Mouse (Mus musculus) NIH3T3 (cell line): Measurements from ENCODE around the gene Gm7247.
"Not testable (repeated sequence)": the region's sequence is repeated elsewhere in the genome, so short reads cannot be mapped to it uniquely, and the experiment has no call there.

ENCODE experiments used
- DNase-seq: peaks from one replicate; pipeline ENCODE4 v3.0.0-alpha.2; 2012; ENCODE audit warnings: low read depth

The Gm7247 gene

DNA sequence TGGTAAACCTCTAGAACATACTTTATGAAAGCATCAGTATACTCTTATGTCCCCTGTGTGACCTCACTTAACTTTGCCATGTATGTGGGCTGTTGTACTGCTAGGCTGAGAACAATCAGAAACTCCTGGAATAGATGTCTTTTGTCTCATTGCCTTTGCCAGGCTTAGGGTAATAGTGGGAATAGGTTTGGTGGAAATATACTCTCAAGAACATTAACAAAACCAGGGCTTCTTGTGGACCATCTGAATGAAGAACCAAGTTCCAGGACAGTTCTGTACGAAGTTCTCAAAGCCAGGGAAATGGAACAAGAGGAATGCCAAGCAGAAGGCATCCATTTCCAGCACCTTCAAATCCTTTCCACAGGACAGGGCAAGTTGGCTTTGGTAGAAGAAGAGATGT lies at the start of gene Gm7247:
Gene Gm7247, plus strand, starts transcription at position 301 of the 400 bp plus-strand sequence.
- no peak for DNase-seq

DNA sequence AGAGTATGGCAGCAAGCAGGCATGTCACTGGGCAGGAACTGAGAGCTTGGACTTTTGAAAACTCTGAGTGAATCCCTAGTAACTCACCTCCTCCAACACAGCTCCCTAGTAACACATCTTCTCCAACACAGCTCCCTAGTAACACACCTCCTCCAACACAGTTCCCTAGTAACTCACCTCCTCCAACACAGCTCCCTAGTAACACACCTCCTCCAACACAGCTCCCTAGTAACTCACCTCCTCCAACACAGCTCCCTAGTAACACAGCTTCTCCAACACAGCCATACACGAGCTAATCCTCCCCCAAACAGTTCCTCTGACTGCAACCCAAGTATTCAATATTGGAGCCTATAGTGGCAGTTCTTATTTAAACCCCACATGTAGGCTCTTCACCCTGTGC lies 37.6 kb upstream of the Gm7247 start:
- no peak for DNase-seq

DNA sequence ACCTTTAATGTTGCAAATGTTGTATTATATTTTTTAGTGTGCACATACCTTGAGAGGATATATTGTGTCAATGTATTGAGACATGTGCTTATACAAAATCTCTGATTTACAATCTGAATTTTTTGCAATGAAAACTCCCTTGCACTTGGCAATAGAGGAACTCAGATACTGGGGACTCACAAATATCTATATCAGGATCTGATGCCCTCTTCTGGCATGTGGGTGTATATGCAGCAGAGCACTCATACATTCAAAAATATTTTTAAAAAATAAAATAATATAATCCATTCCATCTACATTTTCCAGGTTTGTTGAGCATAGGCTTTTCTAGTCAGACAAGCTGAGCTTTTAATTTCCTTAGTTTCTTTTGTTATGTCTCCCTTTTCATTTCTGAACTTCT lies 15.5 kb upstream of the Gm7247 start:
- peak; percentile 31 for DNase-seq

DNA sequence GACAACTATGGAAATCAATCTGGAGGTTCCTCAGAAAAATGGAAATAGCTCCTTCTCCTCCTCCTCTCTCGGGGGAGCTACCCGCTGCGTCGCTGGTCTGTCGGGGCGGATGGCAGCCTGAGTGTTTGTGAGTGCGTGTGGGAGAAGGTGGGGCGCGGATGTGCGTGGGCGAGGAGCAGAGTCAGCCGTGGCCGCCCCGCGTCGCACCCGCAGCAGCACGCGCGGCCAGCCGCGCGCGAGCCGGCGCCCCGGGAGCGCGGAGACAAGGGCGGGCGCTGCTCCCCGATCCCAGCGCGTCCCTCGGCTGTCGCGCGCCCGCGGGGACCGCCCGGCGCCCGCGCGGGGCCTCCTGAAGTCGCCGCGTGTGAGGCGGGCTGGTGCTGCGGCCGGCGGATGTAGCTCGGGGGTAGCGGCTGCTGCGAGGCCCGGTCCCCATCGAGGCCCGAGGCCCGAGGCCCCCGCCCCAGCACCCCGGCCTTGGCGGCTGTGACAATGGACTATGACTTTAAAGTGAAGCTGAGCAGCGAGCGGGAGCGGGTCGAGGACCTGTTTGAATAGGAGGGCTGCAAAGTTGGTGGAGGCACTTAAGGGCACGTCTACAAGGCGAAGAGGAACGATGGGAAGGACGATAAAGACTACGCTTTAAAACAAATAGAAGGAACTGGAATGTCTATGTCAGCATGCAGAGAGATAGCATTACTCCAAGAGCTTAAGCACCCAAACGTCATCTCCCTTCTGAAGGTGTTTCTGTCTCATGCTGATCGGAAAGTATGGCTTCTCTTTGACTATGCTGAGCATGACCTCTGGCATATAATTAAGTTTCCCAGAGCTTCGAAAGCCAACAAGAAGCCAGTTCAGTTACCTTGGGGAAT lies 3.2 kb upstream of the Gm7247 start:
- no peak for DNase-seq

DNA sequence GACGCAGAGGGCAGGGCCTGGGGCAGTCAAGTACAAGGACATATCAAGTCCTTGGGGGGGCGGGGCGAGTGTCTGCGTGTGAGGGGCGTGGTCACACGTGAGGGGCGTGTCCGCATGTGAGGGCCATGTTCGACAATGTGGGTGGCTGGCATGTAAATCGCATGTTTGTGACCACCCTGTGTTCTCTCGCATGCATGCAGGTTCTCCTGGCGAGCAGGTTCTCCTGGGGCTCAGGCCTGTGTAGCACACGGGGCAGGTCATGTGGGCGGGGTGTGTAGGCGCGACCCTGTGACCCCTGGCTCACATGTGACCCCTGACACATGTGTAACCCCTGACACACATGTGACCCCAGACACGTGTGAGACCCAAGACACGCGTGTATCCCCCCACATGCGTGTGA lies 21.2 kb downstream of the Gm7247 start:
- no peak for DNase-seq

DNA sequence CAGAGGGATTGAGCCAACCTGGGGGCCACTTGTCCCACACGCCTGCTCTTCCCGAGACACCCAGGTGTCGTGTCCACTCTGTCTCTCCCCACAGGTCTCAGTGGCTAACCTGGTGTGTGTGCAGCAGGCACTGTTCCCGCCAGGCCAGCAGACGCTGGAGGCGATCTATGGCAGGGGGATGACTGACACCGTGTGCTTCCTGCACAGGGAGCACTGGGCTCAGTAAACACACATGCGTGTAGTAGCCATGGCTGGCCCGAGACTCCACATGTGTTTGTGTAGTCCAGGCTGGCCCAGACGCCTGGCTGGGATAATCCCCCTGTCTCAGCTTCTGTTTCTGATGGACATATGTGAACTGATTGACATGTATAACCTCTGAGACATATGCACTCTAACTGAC lies 22.8 kb downstream of the Gm7247 start:
- no peak for DNase-seq

DNA sequence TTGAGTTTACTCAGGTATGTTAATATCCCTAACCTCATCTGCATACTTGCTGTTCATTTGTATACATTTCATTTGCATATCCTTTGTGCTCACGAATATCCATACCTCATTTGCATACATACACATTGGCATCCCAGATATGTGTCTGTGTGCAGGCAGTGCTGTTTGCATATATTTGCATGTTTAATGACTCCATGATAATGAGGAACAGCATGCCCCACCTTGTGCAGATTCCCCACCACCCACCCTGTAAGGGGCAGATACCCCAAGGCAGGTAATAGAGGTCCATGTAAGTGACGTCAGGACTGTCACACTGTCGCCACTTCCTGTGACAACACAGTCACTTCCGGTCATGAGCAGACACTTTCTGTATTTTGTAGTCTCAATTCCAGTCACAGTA lies 24.2 kb downstream of the Gm7247 start:
- no peak for DNase-seq

DNA sequence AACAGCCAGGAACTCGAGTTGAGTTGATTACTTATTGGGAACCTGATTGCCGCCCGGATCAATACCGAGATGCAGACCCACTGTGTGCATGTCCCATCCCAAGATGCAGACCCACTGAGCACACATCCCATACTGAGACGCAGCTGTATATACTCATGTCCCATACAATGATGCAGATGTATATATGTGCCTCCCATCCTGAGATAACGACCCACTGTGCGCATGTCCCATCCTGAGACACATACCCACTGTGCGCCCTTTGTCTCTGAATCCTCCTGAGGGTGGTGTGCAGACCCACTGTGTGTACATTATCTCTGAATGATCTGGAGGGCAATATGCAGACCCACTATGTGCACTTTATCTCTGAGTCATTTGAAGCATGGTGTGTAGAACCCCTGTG lies 26.2 kb downstream of the Gm7247 start:
- DNase-seq, result no peak

DNA sequence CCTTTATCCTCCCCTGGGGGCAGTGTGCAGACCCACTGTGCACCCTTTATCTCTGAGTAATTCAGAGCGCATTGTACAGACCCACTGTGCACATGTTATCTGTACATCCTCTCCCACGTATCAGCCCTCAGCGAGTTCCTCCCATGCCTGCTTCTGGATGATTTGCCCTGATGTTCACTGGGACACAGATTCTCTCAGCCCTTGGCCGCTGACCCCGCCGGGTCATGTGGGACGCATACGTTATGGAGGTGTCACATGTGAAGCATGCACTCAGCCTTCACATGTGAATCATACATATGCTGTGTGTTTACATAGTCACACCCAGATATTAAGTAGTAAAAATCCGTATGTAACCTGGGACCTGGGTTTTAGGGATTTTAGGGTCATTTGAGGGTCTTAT lies 26.7 kb downstream of the Gm7247 start:
- DNase-seq, result no peak

DNA sequence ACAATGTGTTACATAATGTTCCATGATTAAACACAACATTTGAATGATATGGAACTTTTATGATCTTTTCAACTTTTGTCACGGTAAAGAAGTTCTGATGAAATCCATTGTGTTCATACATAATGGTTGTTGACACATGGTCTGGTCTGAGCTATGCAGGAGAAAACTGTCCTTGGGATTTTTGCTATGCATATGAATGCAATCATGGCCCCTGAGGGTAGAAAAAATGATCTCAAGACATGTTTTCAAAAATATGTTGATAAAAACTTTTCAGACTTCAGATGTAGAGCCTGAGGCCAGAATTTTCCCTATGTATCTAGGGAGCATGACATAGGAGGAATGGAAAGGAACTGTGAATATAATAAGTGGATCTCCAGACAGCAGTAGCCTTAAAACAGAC lies 49.0 kb downstream of the Gm7247 start, which contains the start of gene Vmn2r88:
Gene Vmn2r88, plus strand, starts transcription at position 301 of the 400 bp plus-strand sequence.
- DNase-seq, result no peak

DNA sequence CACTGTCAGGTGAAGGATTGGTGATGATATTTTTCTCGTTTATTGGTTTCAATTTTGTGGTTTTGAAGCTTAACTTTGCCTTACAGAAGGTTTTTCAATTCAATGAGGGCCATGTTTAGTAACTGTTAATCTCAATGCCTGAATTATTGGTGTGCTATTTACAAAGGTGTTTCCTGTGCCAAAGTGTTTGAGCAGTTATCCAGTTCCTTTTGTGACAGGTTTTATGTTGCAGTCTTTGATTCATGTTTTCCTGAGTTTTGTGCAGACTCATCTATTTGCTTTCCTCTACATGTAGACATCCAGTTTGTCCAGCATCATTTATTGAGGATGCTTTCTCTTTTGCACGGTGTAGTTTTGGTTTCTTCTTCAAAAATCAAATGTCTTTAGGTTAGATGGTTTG lies 62.3 kb downstream of the Gm7247 start:
- no peak for DNase-seq

DNA sequence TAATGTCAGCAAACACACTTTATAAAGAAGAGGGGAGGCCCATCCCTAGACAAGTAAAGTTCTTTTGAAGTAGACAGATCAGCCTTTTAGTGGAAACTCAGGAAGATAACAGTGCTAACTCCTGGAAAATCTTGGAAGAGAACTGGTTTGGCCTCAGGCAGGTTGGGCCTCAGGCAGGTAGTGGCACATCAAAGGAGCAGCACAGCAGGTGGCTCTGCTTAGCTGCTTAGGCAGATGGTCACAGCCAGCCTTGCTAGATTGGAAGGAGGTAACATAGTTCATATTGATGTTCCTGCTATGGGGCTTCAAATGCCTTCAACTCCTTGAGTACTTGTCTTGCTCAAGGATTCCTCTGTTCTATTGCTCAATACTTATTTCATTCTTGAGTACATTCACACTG lies 68.6 kb downstream of the Gm7247 start:
- DNase-seq, result not testable (repeated sequence)

DNA sequence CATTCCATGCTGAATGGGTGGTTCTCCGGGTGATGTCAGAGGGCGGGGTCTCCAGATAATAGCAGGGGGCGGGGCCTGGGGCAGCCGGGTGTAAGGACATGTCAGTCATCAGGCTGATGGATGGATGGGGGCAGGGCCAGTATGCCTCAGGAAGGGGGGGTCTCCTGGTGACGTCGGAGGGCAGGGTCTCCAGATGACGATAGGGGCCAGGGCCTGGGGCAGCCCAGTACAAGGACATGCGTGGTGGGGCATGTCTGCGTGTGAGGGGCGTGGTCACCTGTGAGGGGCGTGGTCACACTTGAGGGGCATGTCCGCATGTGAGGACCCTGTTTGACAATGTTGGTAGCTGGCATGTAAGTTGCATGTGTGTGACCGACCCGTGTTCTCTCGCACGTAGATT lies 73.0 kb downstream of the Gm7247 start:
- DNase-seq, result no peak

DNA sequence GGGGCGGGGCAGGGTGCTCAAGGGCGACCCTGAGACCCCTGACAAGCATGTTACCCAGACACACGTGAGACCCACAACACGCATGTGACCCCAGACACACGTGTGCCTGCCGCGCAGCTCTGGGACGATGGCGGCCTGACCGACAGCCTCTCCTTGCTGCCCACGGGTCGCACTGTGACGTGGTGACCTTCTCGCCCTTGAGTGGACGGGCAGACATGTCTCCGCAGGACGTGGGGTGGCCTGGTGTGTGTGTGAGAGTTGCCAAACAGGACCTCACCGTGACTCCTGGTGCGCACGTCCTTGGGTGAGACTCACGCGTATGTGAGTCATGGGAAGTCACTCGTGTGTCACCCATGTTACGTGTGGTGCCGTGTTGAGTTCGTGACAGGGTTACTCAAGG lies 73.5 kb downstream of the Gm7247 start:
- DNase-seq, result no peak

DNA sequence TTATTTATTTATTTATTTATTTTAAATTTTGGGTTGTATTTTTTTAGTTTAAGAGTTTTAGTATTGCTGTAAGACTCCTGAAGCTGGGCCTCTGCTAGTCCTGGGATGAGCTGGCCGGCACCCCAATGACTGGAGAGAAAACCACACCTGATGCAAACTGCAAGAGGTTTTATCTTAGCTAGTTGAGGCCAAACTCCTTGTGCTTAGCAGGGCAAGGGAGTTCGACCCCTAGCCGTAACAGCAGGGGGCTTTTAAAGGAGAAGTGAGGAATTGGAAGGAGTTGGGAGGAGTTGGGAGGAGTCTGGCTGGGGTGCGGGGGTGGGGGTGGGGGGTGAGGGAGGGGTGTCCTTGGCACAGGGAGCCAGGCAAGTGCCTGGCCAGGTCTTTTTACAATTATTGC lies 77.4 kb downstream of the Gm7247 start:
- DNase-seq, result no peak

DNA sequence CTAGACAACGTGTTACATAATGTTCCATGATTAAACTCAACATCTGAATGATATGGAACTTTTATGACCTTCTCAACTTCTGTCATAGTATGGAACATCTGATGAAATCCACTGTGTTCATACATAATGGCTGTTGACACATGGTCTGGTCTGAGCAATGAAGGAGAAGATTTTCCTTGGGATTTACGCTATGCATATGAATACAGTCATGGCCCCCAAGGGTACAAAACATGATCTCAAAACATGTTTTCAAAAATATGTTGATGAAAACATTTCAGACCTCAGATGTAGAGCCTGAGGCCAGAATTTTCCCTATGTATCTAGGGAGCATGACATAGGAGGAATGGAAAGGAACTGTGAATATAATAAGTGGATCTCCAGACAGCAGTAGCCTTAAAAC lies 90.0 kb downstream of the Gm7247 start, which contains the start of gene Vmn2r89:
Gene Vmn2r89, plus strand, starts transcription at position 301 of the 400 bp plus-strand sequence.
- DNase-seq, result not testable (repeated sequence)

DNA sequence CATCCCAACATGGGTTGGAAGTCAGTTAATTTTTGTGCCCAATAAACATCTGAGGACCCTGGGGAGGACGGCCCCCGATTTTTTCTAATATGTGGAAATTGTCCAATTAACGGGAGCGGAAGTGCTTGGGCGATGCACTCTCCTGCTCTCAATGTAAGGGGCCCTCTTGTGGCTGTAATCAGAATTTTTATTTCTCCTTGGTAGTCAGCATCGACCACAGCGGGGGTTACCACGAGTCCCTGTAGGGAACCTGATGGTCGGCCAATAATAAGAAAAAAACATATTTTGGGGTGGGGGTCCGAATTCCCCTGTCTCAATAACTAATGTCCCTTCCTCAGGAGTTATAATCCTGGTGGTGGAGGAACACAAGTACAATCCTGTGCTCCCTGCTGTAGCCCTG lies 118.7 kb downstream of the Gm7247 start:
- peak; percentile 67 for DNase-seq

DNA sequence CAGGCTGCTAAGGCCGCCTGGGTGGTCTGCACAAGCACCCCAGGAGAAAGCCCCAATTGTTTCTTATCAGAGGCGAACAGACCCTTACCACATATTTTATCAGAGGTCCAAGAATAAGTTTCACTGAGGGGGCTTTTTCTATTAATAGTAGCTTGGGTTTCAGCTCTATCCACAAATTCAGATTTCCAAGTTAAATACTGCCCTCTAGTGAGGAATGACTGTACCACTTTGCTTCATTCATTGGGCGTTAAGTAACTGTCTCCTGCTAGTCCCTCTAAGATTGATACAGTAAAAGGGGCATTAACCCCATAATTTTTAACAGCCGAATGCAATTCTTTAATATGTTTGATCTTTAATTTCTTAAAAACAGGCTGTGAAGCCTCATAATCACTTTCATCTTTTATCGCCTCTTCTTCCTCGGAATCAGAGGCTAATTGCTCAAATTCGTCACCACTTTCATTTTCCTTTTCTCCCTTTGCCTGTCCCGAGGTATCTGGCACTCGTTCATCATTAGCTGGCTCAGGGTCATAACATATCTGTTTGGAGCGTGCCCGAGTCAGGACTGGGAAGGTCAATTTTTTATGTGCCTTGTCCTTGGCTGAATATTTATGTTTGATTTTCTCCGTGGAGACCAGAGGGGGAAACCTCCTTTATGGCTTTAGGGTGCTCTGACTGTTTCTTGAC lies 119.9 kb downstream of the Gm7247 start:
- DNase-seq, result peak; percentile 73

DNA sequence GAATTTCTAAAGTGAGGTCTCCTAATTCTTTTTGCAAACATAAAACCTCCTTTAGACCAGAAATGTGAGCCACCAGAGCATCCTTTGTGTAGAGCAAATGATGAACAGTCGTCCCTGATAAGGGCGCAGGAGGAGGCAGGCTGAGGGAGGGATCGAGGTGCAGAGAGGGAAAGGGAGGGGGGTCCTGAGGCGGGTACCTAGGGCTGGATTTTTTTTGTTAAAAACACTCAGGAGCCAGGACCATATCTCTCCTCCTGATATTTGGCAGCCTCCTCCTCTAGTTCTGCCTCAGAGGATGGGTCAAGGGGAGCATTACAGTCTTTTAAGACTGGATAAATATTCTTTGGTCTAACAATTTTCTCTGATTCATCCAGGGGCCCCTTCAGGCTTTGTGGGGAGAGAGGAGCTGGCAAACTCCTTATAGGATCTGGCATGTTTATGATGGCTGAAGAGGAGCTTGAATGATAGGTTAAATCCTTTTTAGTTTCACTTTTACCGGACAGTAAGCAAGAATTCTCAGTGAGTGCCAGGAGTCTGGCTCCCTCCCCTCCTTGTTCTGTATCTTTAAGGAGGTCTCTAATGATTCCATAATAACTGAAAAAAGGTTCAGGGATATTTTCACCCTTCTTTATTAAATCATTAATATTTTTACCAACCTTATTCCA lies 120.6 kb downstream of the Gm7247 start:
- peak; percentile 55 for DNase-seq

DNA sequence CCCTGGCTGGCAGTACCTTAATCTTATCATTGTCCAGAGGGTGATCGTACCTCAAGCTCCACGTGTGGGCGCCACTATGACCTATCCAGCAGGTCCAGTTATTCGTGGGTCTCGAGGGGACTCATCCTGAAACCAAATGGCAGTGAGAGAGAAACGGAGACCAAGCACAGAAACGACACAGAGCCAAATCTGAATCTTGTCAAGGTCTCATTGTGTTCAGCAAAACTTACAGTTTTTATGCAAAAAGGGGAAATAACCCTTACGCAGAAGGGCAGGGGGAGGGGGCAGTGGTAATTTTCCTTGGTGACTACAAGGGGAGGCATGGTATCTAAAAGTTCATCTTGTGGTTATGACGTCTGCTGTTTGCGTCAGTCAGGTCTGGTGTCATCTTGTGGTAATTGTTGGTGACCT lies 121.4 kb downstream of the Gm7247 start:
- peak; percentile 56 for DNase-seq

DNA sequence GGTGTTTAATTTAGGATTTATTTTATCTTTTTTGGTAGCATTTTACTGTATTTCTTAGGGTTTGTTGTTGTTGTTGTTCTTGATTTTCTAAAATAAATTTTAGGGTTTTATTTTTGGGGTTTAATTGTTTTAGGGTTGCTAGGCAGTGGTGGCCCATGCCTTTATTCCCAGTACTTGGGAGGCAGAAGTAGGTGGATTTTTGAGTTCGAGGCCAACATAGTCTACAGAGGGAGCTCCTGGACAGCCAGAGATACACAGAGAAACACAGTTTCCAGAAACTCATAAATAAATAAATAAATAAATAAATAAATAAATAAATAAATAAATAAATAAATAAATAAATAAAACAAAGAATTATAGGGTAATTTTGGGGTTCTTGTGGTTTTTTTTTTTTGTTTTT lies 122.1 kb downstream of the Gm7247 start:
- peak; percentile 36 for DNase-seq

DNA sequence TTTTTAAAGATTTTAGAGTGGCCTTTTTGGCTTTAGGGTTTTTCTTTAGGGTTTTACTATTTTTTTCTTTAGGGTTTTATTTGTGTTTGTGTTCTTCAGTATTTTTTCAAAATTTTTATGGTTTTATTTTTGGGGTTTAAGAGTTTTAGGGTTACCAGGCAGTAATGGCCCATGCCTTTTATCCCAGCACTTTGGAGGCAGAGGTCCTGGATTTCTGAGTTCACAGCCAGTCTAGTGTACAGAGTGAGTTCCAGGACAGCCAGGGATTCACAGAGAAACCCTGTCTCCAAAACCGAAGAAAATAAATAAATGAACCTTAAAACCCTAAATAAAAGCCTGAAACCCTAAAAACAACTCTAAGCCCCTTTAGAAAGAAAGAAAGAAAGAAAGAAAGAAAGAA lies 124.6 kb downstream of the Gm7247 start:
- peak; percentile 13 for DNase-seq

DNA sequence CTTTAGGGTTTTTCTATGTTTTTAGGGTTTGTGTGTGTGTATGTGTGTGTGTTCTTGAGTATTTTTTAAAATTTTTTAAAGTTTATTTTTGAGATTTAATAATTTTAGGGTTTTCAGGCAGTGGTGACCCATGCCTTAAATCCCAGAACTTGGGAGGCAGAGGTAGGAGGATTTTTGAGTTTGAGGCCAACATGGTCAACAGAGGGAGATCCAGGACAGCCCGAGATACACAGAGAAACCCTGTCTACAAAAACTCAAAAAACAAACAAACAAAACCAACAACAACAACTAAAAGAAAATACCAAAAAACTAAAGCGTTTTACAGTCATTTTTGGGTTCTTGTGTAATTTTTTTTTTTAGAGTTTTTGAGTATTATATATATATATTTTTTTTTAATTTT lies 134.2 kb downstream of the Gm7247 start:
- peak; percentile 70 for DNase-seq
